Mouse (Mus musculus) kidney, postnatal 0 days (tissue): ENCODE data around the gene Ip6k3. TPM values are rescaled to one million over a fixed set of nuclear protein-coding genes. Genes with fewer than 3 reads are reported as not detected.

ENCODE experiments used
- ATAC-seq: fragments of 200-750 bp; cut with Nextera tagmentation; replicated peaks from 2 replicates; pipeline ENCODE4 v1.8.0; 2017; ENCODE audit warnings: low read depth, moderate number of reproducible peaks, moderate TSS enrichment, moderate library complexity; ENCODE audit not compliant: low FRiP score
- DNase-seq: peaks from one replicate; pipeline ENCODE4 v3.0.0-alpha.2; 2016; ENCODE audit warnings: low spot score
- H3K27ac ChIP-seq: fragments of 300-500 bp; sonication (generic); 2 replicates; pipeline ENCODE4 v1.5.1; 2014; ENCODE audit warnings: mild to moderate bottlenecking
- H3K27me3 ChIP-seq: fragments of 300-500 bp; sonication (generic); 2 replicates; pipeline ENCODE4 v1.6.1; 2014; ENCODE audit warnings: low read length, mixed read lengths; ENCODE audit not compliant: insufficient read depth
- H3K36me3 ChIP-seq: fragments of 300-500 bp; sonication (generic); 2 replicates; pipeline ENCODE4 v1.6.1; 2014; ENCODE audit warnings: low read length, mixed read lengths; ENCODE audit not compliant: insufficient read depth
- H3K4me1 ChIP-seq: fragments of 300-500 bp; sonication (generic); replicated peaks from 2 replicates; pipeline ENCODE4 v1.6.1; 2014; ENCODE audit warnings: antibody characterized with exemption, low read length, mixed read lengths; ENCODE audit not compliant: insufficient read depth
- H3K4me2 ChIP-seq: fragments of 300-500 bp; sonication (generic); 2 replicates; pipeline ENCODE4 v1.6.1; 2014; ENCODE audit warnings: mild to moderate bottlenecking, low read length, moderate library complexity, mixed read lengths
- H3K4me3 ChIP-seq: fragments of 300-500 bp; sonication (generic); replicated peaks from 2 replicates; pipeline ENCODE4 v1.5.1; 2014; ENCODE audit warnings: low read depth, low read length
- H3K9ac ChIP-seq: fragments of 300-500 bp; sonication (generic); 2 replicates; pipeline ENCODE4 v1.6.1; 2014; ENCODE audit warnings: low read depth, low read length
- H3K9me3 ChIP-seq: fragments of 300-500 bp; sonication (generic); replicated peaks from 2 replicates; pipeline ENCODE4 v1.6.1; 2016; ENCODE audit warnings: low read length, inconsistent platforms, mixed read lengths
- CTCF ChIP-seq: IDR thresholded peaks from 2 replicates; pipeline ENCODE4 v1.5.1; 2016; ENCODE audit warnings: antibody characterized with exemption, low read depth, mild to moderate bottlenecking, moderate library complexity
- WGBS: fragments of 180-500 bp; shearing (Covaris S2); extraction: QIAGEN DNeasy Blood & Tissue Kit; methylation state at CpG from one replicate; pipeline ENCODE4 v1.1.7; 2014; 5-methylcytosine and 5-hydroxymethylcytosine counted together
- polyA plus RNA-seq: library from polyadenylated mRNA; unstranded; fragments of >200 nt; fragmentation: Nextera tagmentation; extraction: Ambion mirVana; gene quantifications from 2 replicates; pipeline ENCODE4 v1.2.1, GENCODE M21; 2015

Gene Ip6k3
- polyA plus RNA-seq, 1 experiment from 2014 or later: 0.43 TPM

- 74% methylated on average over 9 of the region's 9 CpGs for WGBS
- Histone ChIP-seq H3K27me3 (no peaks in the 10 kb centered on the region), H3K4me3 (no peak overlapping the region), H3K9ac (no peak overlapping the region), H3K9me3 (no peaks in the 10 kb centered on the region), H3K36me3 (no peaks in the 10 kb centered on the region), H3K4me2 (no peak overlapping the region), H3K4me1 (peaks cover 13% of the 10 kb centered on the region; the same call in 1 of the 2 replicates), H3K27ac (no peak overlapping the region)
- ATAC-seq: no peak
- TF ChIP-seq CTCF: no peak
- no peak for DNase-seq
Observed at GRCm38 (mm10) chr17:27138396-27138795, 29.2 kb downstream of the Ip6k3 start.

GRCm38 (mm10) chr17:27134715-27135114 lies 32.9 kb downstream of the Ip6k3 start:
- Histone ChIP-seq H3K4me1 (peaks cover 33% of the 10 kb centered on the region), H3K4me3 (no peak overlapping the region)
- ATAC-seq: no peak

GRCm38 (mm10) chr17:27134187-27134586 lies 33.4 kb downstream of the Ip6k3 start:
- Histone ChIP-seq H3K4me3 (peak overlapping the region; percentile 72), H3K4me1 (peaks cover 33% of the 10 kb centered on the region), H3K9ac (peak overlapping the region; percentile 77), H3K36me3 (no peaks in the 10 kb centered on the region), H3K27ac (0 out of 2 replicates have a peak overlapping the region, but pooled peaks have one; percentile 75), H3K4me2 (peak overlapping the region; percentile 66), H3K27me3 (no peaks in the 10 kb centered on the region), H3K9me3 (no peaks in the 10 kb centered on the region)
- ATAC-seq (no peak), DNase-seq (no peak)
- no peak for TF ChIP-seq CTCF
- WGBS: 33% methylated on average over 9 of the region's 9 CpGs

More at GRCm38 (mm10) chr17:27134715-27135114, 32.9 kb downstream of the Ip6k3 start:
- no peak overlapping the region for H3K9ac ChIP-seq
- H3K27ac ChIP-seq: no peak overlapping the region
- DNase-seq: no peak
- 23% methylated on average over 3 of the region's 3 CpGs for WGBS
- no peak for TF ChIP-seq CTCF
- no peaks in the 10 kb centered on the region for H3K27me3 ChIP-seq
- H3K4me2 ChIP-seq: no peak overlapping the region
- H3K9me3 ChIP-seq: no peaks in the 10 kb centered on the region
- H3K36me3 ChIP-seq: no peaks in the 10 kb centered on the region

GRCm38 (mm10) chr17:27133551-27134141 lies 33.9 kb downstream of the Ip6k3 start, which contains the start of gene Uqcc2:
TSS of gene Uqcc2 (minus strand) at chr17:27133916.
- peak; percentile 76 for TF ChIP-seq CTCF
- ATAC-seq (peak; percentile 87), DNase-seq (peak; percentile 99)
- WGBS: 0% methylated on average over 46 of the region's 46 CpGs
- H3K27ac ChIP-seq: peak within 1 kb of the TSS; percentile 75; the same call in 1 of the 2 replicates
- H3K4me3 ChIP-seq: peak within 1 kb of the TSS; percentile 72
- peak within 1 kb of the TSS; percentile 66 for H3K4me2 ChIP-seq
- peaks cover 33% of the 10 kb centered on the region for H3K4me1 ChIP-seq
- no peaks in the 10 kb centered on the region for H3K27me3 ChIP-seq
- H3K9me3 ChIP-seq: no peaks in the 10 kb centered on the region
- peak within 1 kb of the TSS; percentile 77 for H3K9ac ChIP-seq
- H3K36me3 ChIP-seq: no peaks in the 10 kb centered on the region

- no peak overlapping the region for H3K4me2 ChIP-seq
- 79% methylated on average over 10 of the region's 10 CpGs for WGBS
- ATAC-seq (no peak), DNase-seq (no peak)
- H3K9ac ChIP-seq: no peak overlapping the region
- H3K27me3 ChIP-seq: no peaks in the 10 kb centered on the region
- H3K4me3 ChIP-seq: no peak overlapping the region
- TF ChIP-seq CTCF: no peak
- 0 out of 2 replicates have a peak, but pooled peaks cover 4% of the 10 kb centered on the region for H3K36me3 ChIP-seq
- H3K4me1 ChIP-seq: peaks cover 33% of the 10 kb centered on the region
- H3K27ac ChIP-seq: no peak overlapping the region
- no peaks in the 10 kb centered on the region for H3K9me3 ChIP-seq
Observed at GRCm38 (mm10) chr17:27132238-27132637, 35.4 kb downstream of the Ip6k3 start.

- Histone ChIP-seq H3K4me2 (no peak overlapping the region), H3K4me3 (no peak overlapping the region), H3K9ac (no peak overlapping the region), H3K36me3 (0 out of 2 replicates have a peak, but pooled peaks cover 6% of the 10 kb centered on the region), H3K9me3 (no peaks in the 10 kb centered on the region), H3K27me3 (no peaks in the 10 kb centered on the region), H3K4me1 (peaks cover 33% of the 10 kb centered on the region), H3K27ac (no peak overlapping the region)
- WGBS: 64% methylated on average over 10 of the region's 10 CpGs
- TF ChIP-seq CTCF: no peak
- peak; percentile 85 for DNase-seq
- ATAC-seq: 0 out of 2 replicates have a peak, but pooled peaks have one; percentile 18
Observed at GRCm38 (mm10) chr17:27131240-27131665, 36.3 kb downstream of the Ip6k3 start.
